Mouse (Mus musculus) heart, embryonic 14.5 days (tissue): ENCODE measurements at regions not wholly inside any gene's neighbourhood (a gene's known extent, or its start where the extent isn't known, plus 50 kb on each side); places are given as distances from the start of the nearest gene placed in this dataset.

ENCODE experiments used
- ATAC-seq: fragments of 200-750 bp; cut with Nextera tagmentation; 2 replicates; pipeline ENCODE4 v1.8.0; 2017; ENCODE audit warnings: low read depth, moderate TSS enrichment; ENCODE audit not compliant: insufficient number of reproducible peaks, insufficient read depth, low FRiP score
- H3K27ac ChIP-seq, 2 experiments: fragments of 200-500 bp in 1 of 2; fragments of 300-500 bp in 1 of 2; sonication (generic) in 1 of 2; replicated peaks in 1 of 2; 2 replicates each; pipeline ENCODE4 v1.5.1; 2012 to 2014; ENCODE audit warnings: low read depth in 2 of 2, low read length in 2 of 2, control low read depth in 1 of 2, mild to moderate bottlenecking in 1 of 2, mixed read lengths in 1 of 2; ENCODE audit not compliant: control insufficient read depth in 1 of 2, insufficient read depth in 1 of 2
- H3K27me3 ChIP-seq: fragments of 300-500 bp; sonication (generic); 2 replicates; pipeline ENCODE4 v1.6.1; 2014; ENCODE audit warnings: mild to moderate bottlenecking, low read length, control low read depth; ENCODE audit not compliant: control insufficient read depth, insufficient read depth
- H3K36me3 ChIP-seq: fragments of 300-500 bp; sonication (generic); 2 replicates; pipeline ENCODE4 v1.6.1; 2014; ENCODE audit warnings: mild to moderate bottlenecking, control low read depth, low read length, mixed read lengths; ENCODE audit not compliant: control insufficient read depth, insufficient read depth
- H3K4me1 ChIP-seq, 2 experiments: fragments of 200-500 bp in 1 of 2; fragments of 300-500 bp in 1 of 2; sonication (generic) in 1 of 2; 2 replicates each; pipeline ENCODE4 v1.6.1; 2012 to 2014; ENCODE audit warnings: low read length in 2 of 2, control low read depth in 1 of 2, mixed read lengths in 1 of 2; ENCODE audit not compliant: control insufficient read depth in 2 of 2, insufficient read depth in 2 of 2
- H3K4me2 ChIP-seq: fragments of 300-500 bp; sonication (generic); 2 replicates; pipeline ENCODE4 v1.6.1; 2014; ENCODE audit warnings: mild to moderate bottlenecking, low read length
- H3K4me3 ChIP-seq, 2 experiments: fragments of 200-500 bp in 1 of 2; fragments of 300-500 bp in 1 of 2; sonication (generic) in 1 of 2; 2 replicates each; pipeline ENCODE4 v1.5.1; 2012 to 2014; ENCODE audit warnings: low read length in 2 of 2, mild to moderate bottlenecking in 2 of 2, control low read depth in 1 of 2, low read depth in 1 of 2, moderate library complexity in 1 of 2; ENCODE audit not compliant: control insufficient read depth in 1 of 2, insufficient read depth in 1 of 2
- H3K9ac ChIP-seq: fragments of 300-500 bp; sonication (generic); 2 replicates; pipeline ENCODE4 v1.6.1; 2014; ENCODE audit warnings: mild to moderate bottlenecking, low read length
- H3K9me3 ChIP-seq: fragments of 300-500 bp; sonication (generic); 2 replicates; pipeline ENCODE4 v1.6.1; 2016; ENCODE audit warnings: low read length, control low read depth; ENCODE audit not compliant: control insufficient read depth
- WGBS: fragments of 180-500 bp; shearing (Covaris S2); extraction: QIAGEN DNeasy Blood & Tissue Kit; methylation state at CpG from one replicate; pipeline ENCODE4 v1.1.7; 2014; 5-methylcytosine and 5-hydroxymethylcytosine counted together

- H3K36me3 ChIP-seq = no peaks in the 10 kb centered on the region
- no peaks in the 10 kb centered on the region for H3K27me3 ChIP-seq
- no peak overlapping the region for H3K27ac ChIP-seq
- WGBS = 67% methylated on average over 6 of the region's 6 CpGs
- H3K9ac ChIP-seq = no peak overlapping the region
- ATAC-seq = no peak
- no peaks in the 10 kb centered on the region for H3K9me3 ChIP-seq
- no peak overlapping the region for H3K4me2 ChIP-seq
- peaks cover 0 to 4% of the 10 kb centered on the region in 2 experiments; a peak in 2 of 4 replicates for H3K4me1 ChIP-seq
- no peak overlapping the region for H3K4me3 ChIP-seq
Measured at GRCm38 (mm10) chr8:115903853-115904420, 196.3 kb upstream of the Maf start.

GRCm38 (mm10) chr8:115897521-115898178 lies 190.1 kb upstream of the Maf start:
- Histone ChIP-seq H3K9ac (no peak overlapping the region), H3K27me3 (no peaks in the 10 kb centered on the region), H3K4me2 (no peak overlapping the region), H3K4me1 (no peaks in the 10 kb centered on the region; a peak in 1 of 4 replicates), H3K36me3 (no peaks in the 10 kb centered on the region), H3K4me3 (no peak overlapping the region), H3K9me3 (no peaks in the 10 kb centered on the region), H3K27ac (no peak overlapping the region)
- ATAC-seq = no peak
- WGBS = 55% methylated on average over 6 of the region's 6 CpGs

GRCm38 (mm10) chr8:115897086-115897485 lies 189.5 kb upstream of the Maf start:
- WGBS = 81% methylated on average over 4 of the region's 4 CpGs
- no peaks in the 10 kb centered on the region for H3K36me3 ChIP-seq
- no peak overlapping the region for H3K9ac ChIP-seq
- no peak for ATAC-seq
- no peak overlapping the region for H3K4me2 ChIP-seq
- H3K27ac ChIP-seq = no peak overlapping the region
- no peaks in the 10 kb centered on the region; a peak in 1 of 4 replicates for H3K4me1 ChIP-seq
- H3K27me3 ChIP-seq = no peaks in the 10 kb centered on the region
- H3K4me3 ChIP-seq = no peak overlapping the region
- no peaks in the 10 kb centered on the region for H3K9me3 ChIP-seq

- ATAC-seq = no peak
Measured at GRCm38 (mm10) chr8:115896066-115896465, 188.5 kb upstream of the Maf start.

GRCm38 (mm10) chr8:115888278-115888677 lies 180.7 kb upstream of the Maf start:
- H3K9ac ChIP-seq = no peak overlapping the region
- H3K4me3 ChIP-seq = no peak overlapping the region
- H3K4me1 ChIP-seq = no peaks in the 10 kb centered on the region
- no peak overlapping the region for H3K27ac ChIP-seq
- no peak for ATAC-seq
- no peaks in the 10 kb centered on the region for H3K27me3 ChIP-seq
- H3K9me3 ChIP-seq = no peaks in the 10 kb centered on the region
- no peak overlapping the region for H3K4me2 ChIP-seq
- no peaks in the 10 kb centered on the region for H3K36me3 ChIP-seq
- 75% methylated on average over 4 of the region's 4 CpGs for WGBS

More at GRCm38 (mm10) chr8:115896066-115896465, 188.5 kb upstream of the Maf start:
- Histone ChIP-seq H3K4me1 (no peaks in the 10 kb centered on the region; a peak in 1 of 4 replicates), H3K4me2 (no peak overlapping the region), H3K4me3 (no peak overlapping the region), H3K27ac (no peak overlapping the region), H3K9ac (no peak overlapping the region), H3K36me3 (no peaks in the 10 kb centered on the region), H3K27me3 (no peaks in the 10 kb centered on the region), H3K9me3 (no peaks in the 10 kb centered on the region)
- WGBS = 81% methylated on average over 4 of the region's 4 CpGs

GRCm38 (mm10) chr8:115885121-115885743 lies 177.6 kb upstream of the Maf start:
- no peaks in the 10 kb centered on the region for H3K4me1 ChIP-seq
- H3K9ac ChIP-seq = no peak overlapping the region
- no peaks in the 10 kb centered on the region for H3K27me3 ChIP-seq
- ATAC-seq = no peak
- no peak overlapping the region for H3K4me2 ChIP-seq
- H3K4me3 ChIP-seq = no peak overlapping the region
- no peak overlapping the region for H3K27ac ChIP-seq
- no peaks in the 10 kb centered on the region for H3K9me3 ChIP-seq
- 59% methylated on average over 2 of the region's 2 CpGs for WGBS
- no peaks in the 10 kb centered on the region for H3K36me3 ChIP-seq

- ATAC-seq = no peak
- Histone ChIP-seq H3K9me3 (no peaks in the 10 kb centered on the region), H3K4me2 (no peak overlapping the region), H3K9ac (no peak overlapping the region), H3K27ac (no peak overlapping the region), H3K36me3 (no peaks in the 10 kb centered on the region), H3K27me3 (no peaks in the 10 kb centered on the region), H3K4me3 (no peak overlapping the region), H3K4me1 (no peaks in the 10 kb centered on the region)
- WGBS = 27% methylated on average over 3 of the region's 3 CpGs
Measured at GRCm38 (mm10) chr8:115883808-115884207, 176.2 kb upstream of the Maf start.
